Mouse (Mus musculus): Measurements from ENCODE around the gene Dclk2.

DNA sequence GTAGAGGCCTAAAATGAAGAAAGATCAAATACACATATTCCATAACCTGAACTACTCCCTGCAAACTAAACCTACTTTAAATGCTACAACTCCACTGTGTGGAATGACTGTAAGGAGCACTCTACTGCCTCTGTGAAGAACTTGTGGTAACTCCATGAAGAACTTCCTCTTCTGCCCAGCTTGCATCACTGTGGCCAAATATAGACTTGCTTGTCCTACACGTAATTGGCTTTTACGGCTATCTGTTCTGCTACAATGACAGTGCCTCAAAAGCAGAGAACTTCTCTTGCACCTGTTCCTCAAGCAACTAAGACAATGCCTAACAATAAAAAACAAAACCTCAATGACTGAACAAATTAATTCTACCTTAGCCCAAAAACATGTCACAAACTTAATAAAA, 26.2 kb downstream of the Dclk2 start:
- TF ChIP-seq GATA1 (IDR thresholded peaks at IDR 0.05; ENCODE audit: low read length) (no peak), TAL1 (IDR thresholded peaks at IDR 0.05; ENCODE audit: low read length) (no peak)
